Comparison of ENCODE assay signal across 8 mouse cellular contexts in genomic region chr11:97811569-97812362, GRCm38 (mm10). TPM values are rescaled to one million over a fixed set of nuclear protein-coding genes. Genes with fewer than 3 reads are reported as not detected.
A peak's percentile ranks its signal among the peaks of the same experiment; 100 is the strongest.
DNase-seq lines count a peak whose midpoint lies in the region; ATAC-seq lines count a peak whose summit lies in the region.

No protein-coding gene starts in this region.

- DNase-seq in heart, adult 11 months, result no peak
- peak; percentile 86 for DNase-seq in kidney, postnatal 14 days
- DNase-seq in spleen, adult 18-20 months, result no peak
- no peak for DNase-seq in B cell, adult 2 months
- DNase-seq in adrenal gland, adult 18-20 months (ENCODE audit: low spot score in 2 of 2), result no peak

- no peaks in the 10 kb centered on the region for H3K9me3 ChIP-seq in heart, embryonic 13.5 days
- H3K9me3 ChIP-seq in forebrain, embryonic 15.5 days, result no peaks in the 10 kb centered on the region
- H3K9me3 ChIP-seq in neural tube, embryonic 13.5 days, result no peaks in the 10 kb centered on the region

- peak overlapping the region; percentile 2; the same call in 1 of the 2 replicates for H3K9ac ChIP-seq in heart, embryonic 13.5 days
- peak overlapping the region; percentile 20 for H3K9ac ChIP-seq in forebrain, embryonic 15.5 days (replicated peaks)
- H3K9ac ChIP-seq in neural tube, embryonic 13.5 days, result peak overlapping the region; percentile 51

- H3K27ac ChIP-seq in heart, embryonic 13.5 days (replicated peaks), result no peak overlapping the region
- H3K27ac ChIP-seq in forebrain, embryonic 15.5 days (replicated peaks), result peak overlapping the region; percentile 88
- peak overlapping the region; percentile 90 for H3K27ac ChIP-seq in neural tube, embryonic 13.5 days (replicated peaks)

- H3K36me3 ChIP-seq in heart, embryonic 13.5 days, result peaks cover 74% of the 10 kb centered on the region
- H3K36me3 ChIP-seq in forebrain, embryonic 15.5 days, result peaks cover 25% of the 10 kb centered on the region
- H3K36me3 ChIP-seq in neural tube, embryonic 13.5 days, result peaks cover 61% of the 10 kb centered on the region

- 46% methylated on average over 12 of the region's 13 CpGs for WGBS in heart, embryonic 13.5 days
- WGBS in forebrain, embryonic 15.5 days, result 26% methylated on average over 12 of the region's 13 CpGs
- 33% methylated on average over 13 of the region's 13 CpGs for WGBS in neural tube, embryonic 13.5 days

- peaks cover 94% of the 10 kb centered on the region for H3K4me1 ChIP-seq in heart, embryonic 13.5 days
- peaks cover 67% of the 10 kb centered on the region for H3K4me1 ChIP-seq in forebrain, embryonic 15.5 days
- H3K4me1 ChIP-seq in neural tube, embryonic 13.5 days (replicated peaks), result peaks cover 75% of the 10 kb centered on the region

- ATAC-seq in heart, embryonic 13.5 days (ENCODE audit: extremely low read depth, insufficient number of reproducible peaks, low FRiP score, low TSS enrichment), result no peak
- 0 out of 2 replicates have a peak, but pooled peaks have one; percentile 23 for ATAC-seq in forebrain, embryonic 15.5 days (replicated peaks)
- ATAC-seq in neural tube, embryonic 13.5 days (ENCODE audit: low read depth), result peak; percentile 12; the same call in 1 of the 2 replicates

- H3K4me2 ChIP-seq in heart, embryonic 13.5 days, result no peak overlapping the region
- peak overlapping the region; percentile 36 for H3K4me2 ChIP-seq in forebrain, embryonic 15.5 days (replicated peaks)
- H3K4me2 ChIP-seq in neural tube, embryonic 13.5 days, result peak overlapping the region; percentile 40

- no peaks in the 10 kb centered on the region for H3K27me3 ChIP-seq in heart, embryonic 13.5 days (replicated peaks)
- no peaks in the 10 kb centered on the region for H3K27me3 ChIP-seq in forebrain, embryonic 15.5 days
- no peaks in the 10 kb centered on the region for H3K27me3 ChIP-seq in neural tube, embryonic 13.5 days

- no peak overlapping the region for H3K4me3 ChIP-seq in heart, embryonic 13.5 days
- no peak overlapping the region for H3K4me3 ChIP-seq in forebrain, embryonic 15.5 days
- H3K4me3 ChIP-seq in neural tube, embryonic 13.5 days, result no peak overlapping the region

RNA-seq across cellular contexts. Expression of gene Lasp1, which starts 13.0 kb away (rescaled TPM):
- polyA plus RNA-seq in heart, embryonic 13.5 days (2015; fragmentation: Nextera tagmentation; extraction: Ambion mirVana), result 45.1 and 46.0 TPM in 2 replicates
- 129 and 132 TPM in 2 replicates for polyA plus RNA-seq in forebrain, embryonic 15.5 days (2015; fragmentation: Nextera tagmentation; extraction: Ambion mirVana)
- 114 and 123 TPM in 2 replicates for polyA plus RNA-seq in neural tube, embryonic 13.5 days (2015; fragmentation: Nextera tagmentation; extraction: Ambion mirVana)
- 100 to 1,000 TPM in 1 of 2 experiments, 10 to 100 TPM in 1; 94.0 to 145 TPM for total RNA-seq in adrenal gland, adult 18-20 months (2021)

RNA-seq across cellular contexts. Expression of gene B230217C12Rik, which starts 28.8 kb away (rescaled TPM):
- polyA plus RNA-seq in heart, embryonic 13.5 days (2015; fragmentation: Nextera tagmentation; extraction: Ambion mirVana), result 5.1 and 5.5 TPM in 2 replicates
- 17.8 and 21.0 TPM in 2 replicates for polyA plus RNA-seq in forebrain, embryonic 15.5 days (2015; fragmentation: Nextera tagmentation; extraction: Ambion mirVana)
- polyA plus RNA-seq in neural tube, embryonic 13.5 days (2015; fragmentation: Nextera tagmentation; extraction: Ambion mirVana), result 31.0 and 32.3 TPM in 2 replicates
- 1 to 10 TPM; 3.7 to 4.0 TPM for total RNA-seq in adrenal gland, adult 18-20 months (2021)

RNA-seq across cellular contexts. Expression of gene Rpl23, which starts 29.5 kb away (rescaled TPM):
- polyA plus RNA-seq in heart, embryonic 13.5 days (2015; fragmentation: Nextera tagmentation; extraction: Ambion mirVana), result 376 and 393 TPM in 2 replicates
- 327 and 370 TPM in 2 replicates for polyA plus RNA-seq in forebrain, embryonic 15.5 days (2015; fragmentation: Nextera tagmentation; extraction: Ambion mirVana)
- polyA plus RNA-seq in neural tube, embryonic 13.5 days (2015; fragmentation: Nextera tagmentation; extraction: Ambion mirVana), result 351 and 415 TPM in 2 replicates
- total RNA-seq in adrenal gland, adult 18-20 months (2021), result 100 to 1,000 TPM; 830 to 834 TPM

RNA-seq across cellular contexts. Expression of gene 1700001P01Rik, which starts 36.0 kb away (rescaled TPM):
- not detected in 2 replicates for polyA plus RNA-seq in heart, embryonic 13.5 days (2015; fragmentation: Nextera tagmentation; extraction: Ambion mirVana)
- polyA plus RNA-seq in forebrain, embryonic 15.5 days (2015; fragmentation: Nextera tagmentation; extraction: Ambion mirVana), result 0.39 and 0.75 TPM in 2 replicates
- 0.67 TPM in 1 of 2 replicates, not detected in the other for polyA plus RNA-seq in neural tube, embryonic 13.5 days (2015; fragmentation: Nextera tagmentation; extraction: Ambion mirVana)
- total RNA-seq in adrenal gland, adult 18-20 months (2021), result not detected

RNA-seq across cellular contexts. Expression of gene Cwc25, which starts 45.4 kb away (rescaled TPM):
- 10.2 and 10.5 TPM in 2 replicates for polyA plus RNA-seq in heart, embryonic 13.5 days (2015; fragmentation: Nextera tagmentation; extraction: Ambion mirVana)
- polyA plus RNA-seq in forebrain, embryonic 15.5 days (2015; fragmentation: Nextera tagmentation; extraction: Ambion mirVana), result 18.0 and 18.6 TPM in 2 replicates
- 18.8 and 19.1 TPM in 2 replicates for polyA plus RNA-seq in neural tube, embryonic 13.5 days (2015; fragmentation: Nextera tagmentation; extraction: Ambion mirVana)
- 10 to 100 TPM; 18.2 to 21.1 TPM for total RNA-seq in adrenal gland, adult 18-20 months (2021)
